Mouse (Mus musculus) right cerebral cortex, postnatal 10 days (tissue): ENCODE measurements around the gene Borcs7.
A peak's percentile ranks its signal among the peaks of the same experiment; 100 is the strongest.

Experiments used
- DNase-seq, 2 experiments: peaks; one replicate each; pipeline ENCODE4 v3.0.0; 2021; ENCODE audit warnings: low spot score in 2 of 2

The Borcs7 gene

DNA sequence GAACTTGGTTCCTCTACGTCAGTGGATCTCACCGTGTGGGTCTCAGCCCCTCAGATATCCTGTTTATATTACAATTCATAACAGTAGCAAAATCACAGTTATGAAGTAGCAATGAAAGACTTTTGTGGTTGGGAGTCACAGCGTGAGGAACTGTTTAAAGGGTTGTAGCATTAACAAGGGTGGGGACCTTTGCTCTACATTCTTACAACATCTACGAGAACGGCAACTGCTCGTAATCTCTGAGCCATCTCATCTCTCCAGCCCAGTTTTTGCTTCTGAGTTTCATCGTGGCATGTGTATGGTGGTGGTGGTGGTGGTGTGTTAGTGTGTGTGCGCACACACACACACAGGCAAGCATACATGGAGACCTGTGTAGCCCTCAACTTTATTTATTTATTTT is 24.5 kb downstream of the Borcs7 start:
- no peak for DNase-seq

DNA sequence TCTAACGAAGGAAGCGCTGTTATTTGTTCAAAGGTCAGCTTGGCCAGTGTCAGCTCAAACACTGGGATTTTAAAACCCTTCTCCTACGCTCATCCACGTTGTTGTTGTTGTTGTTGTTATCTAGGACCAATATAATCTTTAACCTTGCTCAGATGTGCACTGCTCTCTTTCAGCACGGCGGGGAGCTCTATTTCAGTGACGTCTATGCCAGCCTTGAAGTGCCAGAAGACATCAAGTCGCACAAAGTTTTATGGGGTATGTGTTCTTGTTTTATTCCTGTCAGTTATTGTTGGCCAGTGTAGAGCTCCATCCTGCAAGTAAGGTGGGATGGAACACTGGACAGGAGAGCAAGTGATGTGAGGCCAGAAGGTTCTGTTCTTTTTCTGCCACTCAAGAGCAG is 25.3 kb downstream of the Borcs7 start:
- no peak for DNase-seq

DNA sequence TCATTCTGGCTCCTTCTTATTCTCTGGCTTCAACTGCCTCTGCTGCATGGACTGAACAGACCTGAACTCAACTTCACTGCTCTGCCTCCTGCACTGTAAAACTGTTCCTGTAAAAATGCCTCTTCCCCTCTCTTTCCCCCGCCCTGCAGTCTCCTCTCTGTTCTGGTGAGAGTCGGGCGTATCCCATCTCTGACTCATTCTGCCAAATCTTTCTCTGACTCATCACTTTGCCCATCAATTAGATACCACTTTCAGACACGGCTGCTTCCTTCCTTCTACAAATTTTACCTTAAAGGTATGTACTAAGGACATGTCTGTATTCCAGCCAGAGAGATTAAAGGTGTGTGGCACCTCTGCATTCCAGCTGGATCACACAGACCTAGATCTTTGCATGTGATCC is 28.4 kb downstream of the Borcs7 start:
- DNase-seq: no peak

DNA sequence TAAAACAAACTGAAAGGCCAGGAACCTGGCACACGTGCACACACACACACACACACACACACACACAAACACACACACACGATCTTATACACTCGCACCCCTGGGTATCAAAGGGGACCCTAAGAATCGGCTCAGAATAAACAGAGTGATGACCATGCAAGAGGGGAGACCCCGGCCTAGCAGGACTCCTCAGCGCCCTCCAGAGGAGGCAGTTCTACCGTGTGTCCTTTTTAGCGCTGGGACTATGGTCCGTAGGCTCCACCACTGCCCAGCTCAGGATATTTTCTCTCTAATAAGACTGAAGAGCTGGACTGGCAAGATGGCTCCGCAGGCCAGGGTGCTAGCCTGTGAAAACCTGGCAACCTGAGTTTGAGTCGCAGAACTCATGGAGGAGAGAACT is 34.7 kb downstream of the Borcs7 start:
- DNase-seq: no peak

DNA sequence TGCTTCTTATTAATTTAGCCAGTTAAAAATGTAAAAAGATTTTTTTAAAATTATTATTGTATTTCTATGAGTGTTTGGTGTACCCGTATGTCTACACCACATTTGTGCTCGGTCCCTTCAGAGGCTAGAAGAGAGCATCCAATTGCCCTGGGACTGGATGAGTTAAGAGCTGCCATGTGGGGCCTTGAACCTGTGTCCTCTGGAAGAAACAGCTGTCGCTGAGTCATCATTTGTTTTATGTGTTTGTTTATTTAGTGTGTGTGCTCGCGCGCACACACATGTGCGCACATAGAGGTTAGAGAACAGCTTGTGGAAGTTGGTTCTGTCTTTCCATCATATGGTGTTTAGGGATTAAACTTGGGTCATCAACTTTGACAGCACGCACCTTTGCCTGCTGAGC is 36.4 kb downstream of the Borcs7 start:
- no peak for DNase-seq

DNA sequence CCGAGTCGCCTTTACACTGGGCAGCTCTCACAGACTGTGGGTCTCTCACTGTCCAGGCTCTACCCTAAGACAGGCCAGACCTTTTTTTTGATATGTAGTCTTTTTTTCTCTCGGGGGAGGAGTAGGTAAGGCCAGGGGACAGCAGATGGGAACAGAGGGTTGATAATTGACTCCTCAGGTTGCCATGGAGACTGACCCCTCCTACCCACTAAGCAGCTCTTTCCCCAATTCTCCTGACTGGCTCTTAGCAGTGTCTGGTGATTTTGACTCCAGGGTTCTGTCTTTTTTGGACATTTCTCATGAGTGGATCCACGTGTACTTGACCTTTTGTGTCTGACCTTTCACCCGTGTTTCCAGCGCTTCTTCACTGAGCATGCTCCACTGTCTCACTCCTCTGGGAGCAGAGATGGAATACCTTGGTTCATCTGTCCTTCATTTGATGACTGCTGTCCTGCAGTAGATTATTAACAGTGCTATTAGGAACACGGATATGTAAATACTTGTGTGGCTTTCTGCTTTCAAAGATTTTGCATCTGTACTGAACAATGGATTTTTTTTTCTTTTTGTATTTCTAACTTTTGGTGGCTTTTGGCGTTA is 37.5 kb downstream of the Borcs7 start:
- no peak for DNase-seq

GRCm38 (mm10) chr19:46727945-46728540 is 38.3 kb downstream of the Borcs7 start:
- no peak for DNase-seq

GRCm38 (mm10) chr19:46728909-46729308 is 39.2 kb downstream of the Borcs7 start:
- no peak for DNase-seq

DNA sequence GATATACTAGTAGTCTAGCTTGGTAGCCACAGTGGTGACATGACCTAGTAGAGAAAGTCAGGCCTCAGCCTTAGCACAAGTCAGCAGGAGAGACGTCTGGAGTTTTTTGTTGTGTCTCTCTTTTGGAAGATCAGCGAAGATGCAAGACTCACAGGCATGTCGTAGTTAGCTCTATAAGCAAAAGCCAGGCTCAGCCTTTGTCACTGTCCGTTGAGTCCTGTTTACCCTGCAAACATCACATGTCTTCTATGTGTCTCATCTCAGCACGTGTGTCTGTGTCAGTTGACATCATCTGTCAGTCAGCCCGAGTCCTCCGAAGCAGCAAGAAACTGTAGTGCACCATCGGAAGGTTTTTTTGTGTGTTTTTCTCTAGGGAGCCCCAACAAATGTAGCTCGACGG is 41.6 kb downstream of the Borcs7 start:
- no peak for DNase-seq

DNA sequence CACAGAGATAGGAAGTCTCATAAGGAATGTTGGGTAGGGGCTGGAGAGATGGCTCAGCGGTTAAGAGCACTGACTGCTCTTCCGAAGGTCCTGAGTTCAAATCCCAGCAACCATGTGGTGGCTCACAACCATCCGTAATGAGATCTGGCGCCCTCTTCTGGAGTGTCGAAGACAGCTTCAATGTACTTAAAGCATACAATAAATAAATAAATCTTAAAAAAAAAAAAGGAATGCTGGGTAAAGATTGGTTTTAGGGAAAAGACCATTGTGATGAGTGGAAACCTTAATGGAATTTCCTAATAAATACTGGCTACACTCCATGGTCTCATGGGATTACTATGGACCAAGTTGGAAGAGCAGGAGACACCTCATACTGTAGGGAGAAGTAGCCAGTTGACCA is 43.0 kb downstream of the Borcs7 start:
- peak in 1 of 2 experiments; percentile 17 for DNase-seq

GRCm38 (mm10) chr19:46733626-46734025 is 43.9 kb downstream of the Borcs7 start:
- DNase-seq: peak in 1 of 2 experiments; percentile 13

- peak in 1 of 2 experiments; percentile 11 for DNase-seq
Observed at GRCm38 (mm10) chr19:46735241-46735640, 45.5 kb downstream of the Borcs7 start.

GRCm38 (mm10) chr19:46737106-46737505 is 47.4 kb downstream of the Borcs7 start:
- peak in 1 of 2 experiments; percentile 12 for DNase-seq

DNA sequence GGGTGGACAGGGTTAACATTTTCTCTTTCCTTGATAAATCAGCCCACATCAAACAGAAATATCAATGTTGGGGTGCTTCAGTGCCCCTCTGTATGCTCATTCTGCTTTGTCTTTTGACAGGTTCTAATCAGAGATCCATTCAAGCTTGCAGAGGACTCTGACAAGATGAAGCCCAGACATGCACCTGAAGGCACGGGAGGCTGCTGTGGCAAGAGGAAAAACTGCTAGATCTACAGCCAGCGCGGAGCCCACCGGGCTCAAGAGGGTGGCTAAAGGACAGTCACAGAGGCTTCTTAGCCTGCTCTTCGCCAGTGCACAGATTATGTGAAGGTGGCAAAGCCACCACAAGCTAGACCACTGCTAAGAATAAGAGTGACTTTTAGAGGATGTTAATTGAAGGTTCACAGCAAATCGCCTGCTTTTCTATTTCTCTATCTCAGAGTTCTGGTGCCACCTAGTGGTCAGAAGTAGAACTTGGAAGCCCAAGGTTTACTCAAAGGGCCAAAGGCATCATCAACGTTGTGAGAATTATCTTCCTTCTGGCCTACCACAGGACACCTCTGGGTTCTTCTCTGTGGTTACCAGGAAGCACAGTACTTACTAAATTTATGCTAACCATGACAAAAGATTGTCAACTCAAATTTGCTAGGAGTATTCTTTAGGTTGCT is 50.8 kb downstream of the Borcs7 start:
- DNase-seq: peak; percentile 69 to 80

- no peak for DNase-seq
Observed at GRCm38 (mm10) chr19:46741574-46741973, 51.9 kb downstream of the Borcs7 start.

- no peak for DNase-seq
Observed at GRCm38 (mm10) chr19:46744681-46745080, 55.0 kb downstream of the Borcs7 start.

DNA sequence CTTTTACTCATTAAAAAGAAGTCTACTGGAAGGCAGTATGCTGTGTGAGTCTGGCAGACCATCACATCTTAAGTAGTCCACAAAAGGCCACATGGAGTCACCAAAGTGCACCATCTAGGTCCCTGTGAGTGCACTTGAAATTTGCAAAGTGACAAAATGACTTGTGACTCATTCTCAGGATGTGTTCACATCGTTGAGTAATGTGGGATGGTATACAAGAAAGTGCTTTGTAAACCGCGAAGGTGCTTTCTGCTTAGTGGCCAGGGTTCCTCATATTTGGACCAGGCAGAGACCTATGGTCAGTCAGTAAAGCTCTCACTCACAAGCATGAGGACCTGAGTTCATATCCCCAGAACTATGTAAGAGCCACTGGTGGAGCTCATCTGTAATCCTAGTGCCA is 58.1 kb downstream of the Borcs7 start:
- DNase-seq: no peak

DNA sequence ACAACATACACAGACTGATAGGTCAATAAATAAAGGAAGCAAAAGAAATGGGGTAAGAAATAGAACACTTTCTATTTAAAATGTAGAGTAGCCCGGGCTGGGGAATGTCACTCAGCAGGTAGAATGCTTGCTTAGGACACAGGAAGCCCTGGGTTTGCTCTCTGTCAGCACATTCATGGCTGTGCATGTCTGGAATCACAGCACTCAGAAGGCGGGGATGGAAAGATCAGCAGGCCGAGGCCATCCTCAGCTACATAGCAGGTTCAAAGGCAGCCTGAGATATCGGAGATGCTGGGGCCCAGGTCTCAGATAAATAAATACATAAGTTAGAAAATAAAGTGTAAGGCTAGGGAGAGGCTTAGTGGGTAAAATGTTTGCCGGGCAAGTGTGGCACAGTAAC is 62.5 kb downstream of the Borcs7 start:
- no peak for DNase-seq
